ENCODE assay signal across 18 mouse cellular contexts in genomic region chr11:101886436-101886835, GRCm38 (mm10). TPM values are rescaled to one million over a fixed set of nuclear protein-coding genes. Genes with fewer than 3 reads are reported as not detected.
A peak's percentile ranks its signal among the peaks of the same experiment; 100 is the strongest.
DNase-seq lines count a peak whose midpoint lies in the region; ATAC-seq and TF ChIP-seq lines count a peak whose summit lies in the region.
"Had no signal": no experiment of that assay in that cellular context is flagged by ENCODE, and none has a peak within 500 bp of the region (broad histone marks: within the 10 kb centered on the region; RNA-seq: fewer than 3 reads in every experiment).

No protein-coding gene starts in this region.

- no peak for DNase-seq in forebrain, embryonic 10.5 days (ENCODE audit: extremely low spot score, low spot score)
- DNase-seq in forebrain, embryonic 11.5 days (ENCODE audit: low spot score) = no peak
- no peak for DNase-seq in heart, postnatal 0 days (ENCODE audit: low spot score)
- DNase-seq in heart, adult 8-10 months (ENCODE audit: low spot score) = no peak
- DNase-seq in lung, postnatal 0 days (ENCODE audit: low spot score) = peak; percentile 38
- no peak for DNase-seq in lung, adult 18-20 months
- no peak for DNase-seq in cerebellum, adult 2 months
- DNase-seq: adrenal gland, postnatal 14 days; cerebellum, postnatal 14 days; kidney, adult 18-20 months; right cerebral cortex, postnatal 4 days; thymus, postnatal 25 days had no signal

- H3K4me1 ChIP-seq in forebrain, embryonic 10.5 days = peaks cover 46% of the 10 kb centered on the region
- peaks cover 3% of the 10 kb centered on the region; the same call in 1 of the 2 replicates for H3K4me1 ChIP-seq in forebrain, embryonic 11.5 days (replicated peaks; ENCODE audit: control insufficient read depth, insufficient read depth, low read length)
- peaks cover 44% of the 10 kb centered on the region for H3K4me1 ChIP-seq in heart, postnatal 0 days (ENCODE audit: control insufficient read depth, insufficient read depth)
- H3K4me1 ChIP-seq in lung, postnatal 0 days (ENCODE audit: insufficient read depth, low read depth, low read length) = peaks cover 23% of the 10 kb centered on the region; the same call in 1 of the 2 replicates
- peaks cover 34% of the 10 kb centered on the region for H3K4me1 ChIP-seq in stomach, embryonic 16.5 days (ENCODE audit: control insufficient read depth, insufficient read depth, low read length)
- H3K4me1 ChIP-seq in cerebellum, adult 2 months (ENCODE audit: control insufficient read depth, insufficient read depth, low read length) = peaks cover 3% of the 10 kb centered on the region; the same call in 1 of the 2 replicates

- H3K4me3 ChIP-seq in forebrain, embryonic 10.5 days = no peak overlapping the region
- H3K4me3 ChIP-seq in forebrain, embryonic 11.5 days (ENCODE audit: low read depth, low read length) = no peak overlapping the region
- H3K4me3 ChIP-seq in heart, postnatal 0 days (ENCODE audit: low read depth, low read length) = no peak overlapping the region
- no peak overlapping the region for H3K4me3 ChIP-seq in lung, postnatal 0 days (ENCODE audit: low read depth, low read length)
- no peak overlapping the region for H3K4me3 ChIP-seq in stomach, embryonic 16.5 days (replicated peaks; ENCODE audit: low read length)
- H3K4me3 ChIP-seq in cerebellum, adult 2 months (replicated peaks; ENCODE audit: insufficient read depth, low read depth, low read length) = no peak overlapping the region
- H3K4me3 ChIP-seq: layer of hippocampus, adult 2 months; left cerebral cortex, adult 2 months; limb, embryonic 15.5 days; midbrain, embryonic 13.5 days had no signal

- no peak for TF ChIP-seq POLR2A in cerebellum, adult 2 months (IDR thresholded peaks at IDR 0.05; ENCODE audit: borderline replicate concordance, insufficient read depth, low read length)

- H3K27me3 ChIP-seq in forebrain, embryonic 10.5 days (ENCODE audit: poor library complexity, severe bottlenecking) = peaks cover 85% of the 10 kb centered on the region
- H3K27me3 ChIP-seq in forebrain, embryonic 11.5 days (ENCODE audit: control insufficient read depth, insufficient read depth, low read length) = no peaks in the 10 kb centered on the region
- 0 out of 2 replicates have a peak, but pooled peaks cover 5% of the 10 kb centered on the region for H3K27me3 ChIP-seq in heart, postnatal 0 days (ENCODE audit: control insufficient read depth, insufficient read depth, low read length)
- H3K27me3 ChIP-seq in lung, postnatal 0 days (replicated peaks; ENCODE audit: insufficient read depth, low read length) = no peaks in the 10 kb centered on the region
- H3K27me3 ChIP-seq in stomach, embryonic 16.5 days (ENCODE audit: control insufficient read depth, insufficient read depth, low read length) = no peaks in the 10 kb centered on the region
- H3K27me3 ChIP-seq in cerebellum, adult 2 months (ENCODE audit: control insufficient read depth, insufficient read depth, low read length) = no peaks in the 10 kb centered on the region

- no peak overlapping the region for H3K4me2 ChIP-seq in forebrain, embryonic 11.5 days (ENCODE audit: low read depth, low read length, severe bottlenecking)
- H3K4me2 ChIP-seq in heart, postnatal 0 days (ENCODE audit: low read depth, low read length) = no peak overlapping the region
- H3K4me2 ChIP-seq in lung, postnatal 0 days (replicated peaks; ENCODE audit: low read depth, low read length) = no peak overlapping the region
- no peak overlapping the region for H3K4me2 ChIP-seq in stomach, embryonic 16.5 days (ENCODE audit: low read depth, low read length)
- H3K4me2 ChIP-seq: limb, embryonic 15.5 days; midbrain, embryonic 13.5 days had no signal

- no peaks in the 10 kb centered on the region for H3K9me3 ChIP-seq in forebrain, embryonic 10.5 days
- no peaks in the 10 kb centered on the region for H3K9me3 ChIP-seq in forebrain, embryonic 11.5 days (ENCODE audit: control insufficient read depth, low read length)
- no peaks in the 10 kb centered on the region for H3K9me3 ChIP-seq in heart, postnatal 0 days (replicated peaks; ENCODE audit: control insufficient read depth, low read length)
- H3K9me3 ChIP-seq in lung, postnatal 0 days (ENCODE audit: low read length) = no peaks in the 10 kb centered on the region
- H3K9me3 ChIP-seq in stomach, embryonic 16.5 days (replicated peaks; ENCODE audit: control insufficient read depth, low read length) = no peaks in the 10 kb centered on the region
- H3K9me3 ChIP-seq: limb, embryonic 15.5 days; midbrain, embryonic 13.5 days had no signal

- H3K9ac ChIP-seq in forebrain, embryonic 11.5 days (ENCODE audit: low read length) = no peak overlapping the region
- no peak overlapping the region for H3K9ac ChIP-seq in heart, postnatal 0 days (replicated peaks; ENCODE audit: low read depth, low read length)
- no peak overlapping the region for H3K9ac ChIP-seq in lung, postnatal 0 days (replicated peaks; ENCODE audit: low read depth)
- H3K9ac ChIP-seq in stomach, embryonic 16.5 days (ENCODE audit: low read length) = no peak overlapping the region
- H3K9ac ChIP-seq: limb, embryonic 15.5 days; midbrain, embryonic 13.5 days had no signal

- 86% methylated on average over 12 of the region's 12 CpGs for WGBS in forebrain, embryonic 10.5 days
- WGBS in forebrain, embryonic 11.5 days = 88% methylated on average over 12 of the region's 12 CpGs
- 75% methylated on average over 12 of the region's 12 CpGs for WGBS in heart, postnatal 0 days
- WGBS in lung, postnatal 0 days = 64% methylated on average over 12 of the region's 12 CpGs
- 71% methylated on average over 12 of the region's 12 CpGs for WGBS in stomach, embryonic 16.5 days
- 91% methylated on average over 12 of the region's 12 CpGs for WGBS in cerebellum, adult 2 months

- TF ChIP-seq CTCF in heart, postnatal 0 days (IDR thresholded peaks at IDR 0.05; ENCODE audit: low read depth) = no peak
- no peak for TF ChIP-seq CTCF in lung, postnatal 0 days (IDR thresholded peaks at IDR 0.05)
- TF ChIP-seq CTCF in cerebellum, adult 2 months (IDR thresholded peaks at IDR 0.05; ENCODE audit: borderline replicate concordance, insufficient read depth, low read depth, low read length) = no peak

- H3K36me3 ChIP-seq in forebrain, embryonic 10.5 days (replicated peaks) = no peaks in the 10 kb centered on the region
- no peaks in the 10 kb centered on the region for H3K36me3 ChIP-seq in forebrain, embryonic 11.5 days (ENCODE audit: control insufficient read depth, insufficient read depth, low read length)
- H3K36me3 ChIP-seq in heart, postnatal 0 days (replicated peaks; ENCODE audit: control insufficient read depth, insufficient read depth, low read length) = no peaks in the 10 kb centered on the region
- no peaks in the 10 kb centered on the region for H3K36me3 ChIP-seq in lung, postnatal 0 days (ENCODE audit: insufficient read depth, low read length)
- no peaks in the 10 kb centered on the region for H3K36me3 ChIP-seq in stomach, embryonic 16.5 days (ENCODE audit: control insufficient read depth, insufficient read depth, low read length)
- H3K36me3 ChIP-seq: limb, embryonic 15.5 days; midbrain, embryonic 13.5 days had no signal

- no peak for ATAC-seq in forebrain, embryonic 11.5 days (replicated peaks; ENCODE audit: low FRiP score)
- ATAC-seq in heart, postnatal 0 days (ENCODE audit: insufficient read depth, low read depth) = no peak
- peak; percentile 21 for ATAC-seq in lung, postnatal 0 days
- ATAC-seq in stomach, embryonic 16.5 days (ENCODE audit: insufficient read depth, low FRiP score) = no peak
- ATAC-seq: midbrain, embryonic 13.5 days had no signal

- H3K27ac ChIP-seq in forebrain, embryonic 10.5 days = 0 out of 2 replicates have a peak overlapping the region, but pooled peaks have one; percentile 25
- H3K27ac ChIP-seq in forebrain, embryonic 11.5 days (ENCODE audit: low read depth, low read length) = no peak overlapping the region
- peak overlapping the region; percentile 72 for H3K27ac ChIP-seq in heart, postnatal 0 days (ENCODE audit: low read depth)
- peak overlapping the region; percentile 75 for H3K27ac ChIP-seq in lung, postnatal 0 days (ENCODE audit: low read length)
- peak overlapping the region; percentile 65; the same call in 1 of the 2 replicates for H3K27ac ChIP-seq in stomach, embryonic 16.5 days (ENCODE audit: low read length)
- H3K27ac ChIP-seq in cerebellum, adult 2 months (ENCODE audit: insufficient read depth, low read length) = no peak overlapping the region
- H3K27ac ChIP-seq: layer of hippocampus, adult 2 months; left cerebral cortex, adult 2 months; limb, embryonic 15.5 days; midbrain, embryonic 13.5 days had no signal

- no peak for TF ChIP-seq EP300 in heart, postnatal 0 days (IDR thresholded peaks at IDR 0.05; ENCODE audit: low read depth)
- TF ChIP-seq EP300 in lung, postnatal 0 days (IDR thresholded peaks at IDR 0.05) = no peak

RNA-seq across cellular contexts. Expression of gene Meox1, which starts 7.7 kb away (rescaled TPM):
- polyA plus RNA-seq in forebrain, embryonic 10.5 days (2016; fragmentation: Nextera tagmentation; extraction: Ambion mirVana) = 0.86 and 0.97 TPM in 2 replicates
- polyA plus RNA-seq in forebrain, embryonic 11.5 days (2014; fragmentation: Nextera tagmentation; extraction: Ambion mirVana) = 0.21 TPM in 1 of 2 replicates, not detected in the other
- total RNA-seq in heart, postnatal 0 days (2014; rRNA removed; ENCODE audit: low replicate concordance) = 12.5 and 15.0 TPM in 2 replicates
- 10.9 and 12.3 TPM in 2 replicates for polyA plus RNA-seq in heart, postnatal 0 days (2015; fragmentation: Nextera tagmentation; extraction: Ambion mirVana)
- total RNA-seq in heart, adult 8-10 months (2022) = 1 to 10 TPM; 3.7 to 6.6 (median 6.3) TPM
- polyA plus RNA-seq in lung, postnatal 0 days (2015; fragmentation: Nextera tagmentation; extraction: Ambion mirVana) = 8.1 and 8.7 TPM in 2 replicates
- polyA plus RNA-seq in stomach, embryonic 16.5 days (2015; fragmentation: Nextera tagmentation; extraction: Ambion mirVana) = 5.2 and 6.0 TPM in 2 replicates
- polyA plus RNA-seq in cerebellum, adult 2 months (2012; rRNA removed) = 1.5 and 1.8 TPM in 2 replicates
- total RNA-seq: granulocyte monocyte progenitor cell, adult 5-6 weeks had no signal

Comparison
In these comparisons a context has a peak if more than half of its experiments do, and no peak if none do; other contexts are left out.
1. H3K27ac ChIP-seq: peak in forebrain, embryonic 10.5 days (single experiment), heart, postnatal 0 days (single experiment), lung, postnatal 0 days (single experiment) and stomach, embryonic 16.5 days (single experiment); none in forebrain, embryonic 11.5 days (single experiment) and cerebellum, adult 2 months (single experiment).